Mouse (Mus musculus): ENCODE measurements at regions not wholly inside any gene's neighbourhood (a gene's known extent, or its start where the extent isn't known, plus 50 kb on each side); places are given as distances from the start of the nearest gene placed in this dataset.

- DNase-seq = no peak
These were observed 118.6 kb upstream of the Gm37988 start for GRCm38 (mm10) chr1:4689096-4689495.

DNA sequence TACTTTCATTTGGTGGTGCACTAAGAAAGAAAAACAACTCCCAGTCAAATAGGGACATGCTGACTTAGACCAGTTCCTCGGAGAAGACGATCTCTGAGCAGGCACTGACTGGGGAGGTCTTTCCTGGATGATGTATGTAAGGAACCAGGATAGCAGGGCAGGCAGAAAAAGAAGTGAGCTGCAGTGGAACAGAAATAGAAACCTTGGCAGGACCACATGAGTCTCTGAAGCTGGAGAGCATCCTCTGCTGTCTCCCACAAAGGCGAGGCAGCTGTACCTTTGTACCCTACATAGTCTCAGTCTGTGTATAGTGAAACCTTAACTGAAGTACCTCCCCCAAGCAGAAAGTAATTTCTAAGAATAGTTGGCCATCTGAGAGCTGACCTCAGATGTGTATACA is 104.4 kb upstream of the Gm37988 start:
- DNase-seq = no peak

DNA sequence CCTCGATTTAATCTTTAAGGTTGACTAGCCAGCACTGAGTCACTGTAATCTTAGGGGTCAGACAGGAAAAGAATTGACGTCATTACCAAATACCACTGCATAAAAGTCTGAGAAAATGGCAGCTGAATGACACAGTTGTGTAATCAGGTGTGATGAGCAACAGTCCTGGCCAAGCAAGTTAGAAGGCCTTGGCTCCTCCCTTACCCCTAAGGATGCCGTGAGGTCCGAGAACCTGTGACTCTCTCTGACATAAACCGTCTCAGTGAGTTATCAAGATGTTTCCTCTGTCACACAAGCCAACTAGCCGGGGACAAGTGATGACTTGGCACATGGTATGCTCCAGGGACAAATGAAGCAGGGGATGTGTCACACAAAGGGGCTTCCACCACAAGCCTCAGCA is 101.5 kb upstream of the Gm37988 start:
- DNase-seq = no peak

DNA sequence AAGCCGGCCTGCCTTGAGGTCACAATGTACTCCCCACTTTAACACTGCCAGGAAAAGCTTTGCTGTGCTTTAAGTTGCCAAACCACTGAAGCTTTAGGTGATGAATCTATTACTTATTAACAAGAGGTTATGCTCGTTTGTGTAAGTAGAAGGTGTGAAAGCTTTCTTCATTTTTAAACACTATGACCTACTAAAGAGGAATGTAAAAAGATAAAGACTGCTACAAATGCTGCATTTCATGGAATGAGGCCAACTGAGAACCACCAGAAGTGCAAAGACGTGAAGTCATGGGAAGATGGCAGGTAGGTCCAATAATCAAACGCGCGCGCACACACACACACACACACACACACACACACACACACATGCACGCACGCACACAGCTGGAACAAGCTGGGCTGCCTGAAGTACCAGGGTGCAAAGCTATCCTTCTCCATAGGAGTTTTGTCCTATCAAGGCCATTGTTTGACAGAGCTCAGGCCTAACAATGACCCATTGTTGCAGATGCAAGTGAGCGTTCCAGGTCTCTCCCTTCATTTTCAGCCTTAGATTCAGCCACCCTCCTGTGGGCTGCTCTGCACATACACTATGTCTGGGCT is 85.3 kb upstream of the Gm37988 start:
- no peak for DNase-seq
